ENCODE assay signal across 8 mouse cellular contexts in the genomic region with DNA sequence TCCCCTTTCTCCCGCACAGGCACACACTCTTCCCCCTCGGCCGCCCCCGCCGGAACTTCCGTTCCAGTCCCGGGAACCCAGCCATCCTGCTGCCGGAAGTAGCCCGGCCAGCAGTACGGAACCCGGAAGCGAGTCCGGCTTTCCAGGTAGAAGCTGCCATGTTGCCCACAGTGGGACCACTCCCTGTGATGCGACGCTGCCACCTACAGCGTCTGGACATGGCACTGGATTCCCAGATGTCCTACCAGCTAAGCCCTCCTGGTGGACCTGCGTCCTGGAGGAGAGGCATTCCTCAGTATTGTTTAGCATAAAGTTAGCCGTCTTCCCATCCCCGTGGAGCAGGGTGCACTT. TPM values are rescaled to one million over a fixed set of nuclear protein-coding genes. Genes with fewer than 3 reads are reported as not detected.
DNase-seq lines count a peak whose midpoint lies in the region; ATAC-seq lines count a peak whose summit lies in the region.

A gene (minus strand): TSS at position 71 of the 351 bp plus-strand sequence.

- peak within 1 kb of the TSS; percentile 86 for H3K4me3 ChIP-seq in hindbrain, embryonic 12.5 days

- H3K4me2 ChIP-seq in hindbrain, embryonic 12.5 days (replicated peaks), result peak within 1 kb of the TSS; percentile 88

- WGBS in hindbrain, embryonic 12.5 days, result under 1% methylated on average over 18 of the region's 19 CpGs

- DNase-seq in Muller cell, postnatal 12 days (ENCODE audit: inconsistent ontology term), result peak; percentile 82
- DNase-seq in cerebellum, postnatal 10 days, result peak; percentile 95 to 96
- DNase-seq in frontal cortex, postnatal 14 days (ENCODE audit: low spot score in 2 of 2), result peak; percentile 78 to 80
- peak; percentile 88 to 89 for DNase-seq in layer of hippocampus, postnatal 36 days
- DNase-seq in lung, postnatal 25 days (ENCODE audit: low spot score), result peak; percentile 91
- peak; percentile 81 for DNase-seq in retina, embryonic 14.5 days (ENCODE audit: low spot score)
- peak; percentile 82 for DNase-seq in thymus, postnatal 4 days

- H3K9ac ChIP-seq in hindbrain, embryonic 12.5 days, result peak within 1 kb of the TSS; percentile 91

- peak within 1 kb of the TSS; percentile 79 for H3K27ac ChIP-seq in hindbrain, embryonic 12.5 days

- H3K36me3 ChIP-seq in hindbrain, embryonic 12.5 days, result peaks cover 63% of the 10 kb centered on the region

- H3K9me3 ChIP-seq in hindbrain, embryonic 12.5 days (replicated peaks), result no peaks in the 10 kb centered on the region

- H3K27me3 ChIP-seq in hindbrain, embryonic 12.5 days, result no peaks in the 10 kb centered on the region

- peak; percentile 79 for ATAC-seq in hindbrain, embryonic 12.5 days (ENCODE audit: low FRiP score)

- peaks cover 29% of the 10 kb centered on the region for H3K4me1 ChIP-seq in hindbrain, embryonic 12.5 days

RNA-seq across cellular contexts. Expression of the gene that starts here (rescaled TPM):
- 153 and 167 TPM in 2 replicates for polyA plus RNA-seq in hindbrain, embryonic 12.5 days (2016; fragmentation: Nextera tagmentation; extraction: Ambion mirVana)
- total RNA-seq in layer of hippocampus, postnatal 36 days (2021), result 100 to 1,000 TPM in 1 of 2 experiments, 10 to 100 TPM in 1; 93.4 to 106 TPM

Comparison
In these comparisons a context has a peak if more than half of its experiments do, and no peak if none do; other contexts are left out.
1. Peak in every context shown above with its lines: DNase-seq, ATAC-seq, H3K4me3 ChIP-seq and H3K27ac ChIP-seq.